Mouse (Mus musculus): ENCODE data around the gene Jmjd6.
"Not testable (repeated sequence)": the region's sequence is repeated elsewhere in the genome, so short reads cannot be mapped to it uniquely, and the experiment has no call there.

The Jmjd6 gene

DNA sequence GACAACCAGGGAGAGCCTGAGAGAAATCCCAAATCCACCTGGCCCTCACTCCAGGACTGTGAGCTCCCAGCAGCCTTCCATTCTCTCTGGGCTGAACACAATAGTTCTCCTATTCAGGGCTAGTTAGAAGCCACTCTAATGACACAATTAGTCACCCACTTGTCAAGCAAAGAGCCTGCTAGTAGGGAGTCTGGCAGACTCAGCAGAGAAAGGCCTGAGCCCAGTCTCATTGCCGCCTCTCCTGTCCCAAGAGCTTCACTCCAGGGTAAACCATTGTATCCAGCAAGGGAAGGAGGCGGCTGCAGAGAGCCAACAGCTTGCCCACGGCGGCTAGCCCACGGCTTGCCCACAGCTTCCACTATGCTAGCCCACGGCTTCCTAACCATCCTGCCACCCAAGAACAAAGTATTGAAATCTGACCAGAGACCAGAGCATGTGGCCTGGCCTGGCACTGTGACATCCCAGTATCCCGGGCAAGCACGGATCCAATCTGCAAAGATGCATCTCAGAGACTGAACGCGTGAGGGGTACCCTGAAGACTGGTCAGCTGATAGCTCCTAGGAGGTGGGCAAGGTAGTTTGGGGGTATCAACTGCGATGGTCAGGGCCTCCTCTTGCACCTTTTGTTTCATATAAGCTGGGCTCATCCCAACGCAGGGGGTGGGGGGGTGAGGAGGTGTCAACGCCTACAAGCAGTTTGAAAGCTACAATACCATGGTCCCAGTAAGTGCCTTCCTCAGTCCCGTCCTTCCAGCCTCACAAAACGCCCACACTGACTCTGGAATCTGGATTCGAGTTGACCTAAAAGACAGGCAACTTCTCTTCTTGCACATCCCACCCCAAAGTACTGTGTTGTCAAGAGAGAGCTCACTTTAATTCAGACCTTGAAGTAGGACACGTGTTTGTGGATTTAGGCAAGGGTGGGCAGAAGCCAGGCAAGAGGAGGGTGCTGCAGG lies 16.4 kb downstream of the Jmjd6 start:
- ATAC-seq (ENCODE audit: insufficient number of reproducible peaks, low FRiP score, low TSS enrichment), result no peak

GRCm38 (mm10) chr11:116825230-116825629 lies 18.0 kb downstream of the Jmjd6 start:
- no peak for ATAC-seq (ENCODE audit: insufficient number of reproducible peaks, low FRiP score, low TSS enrichment)

DNA sequence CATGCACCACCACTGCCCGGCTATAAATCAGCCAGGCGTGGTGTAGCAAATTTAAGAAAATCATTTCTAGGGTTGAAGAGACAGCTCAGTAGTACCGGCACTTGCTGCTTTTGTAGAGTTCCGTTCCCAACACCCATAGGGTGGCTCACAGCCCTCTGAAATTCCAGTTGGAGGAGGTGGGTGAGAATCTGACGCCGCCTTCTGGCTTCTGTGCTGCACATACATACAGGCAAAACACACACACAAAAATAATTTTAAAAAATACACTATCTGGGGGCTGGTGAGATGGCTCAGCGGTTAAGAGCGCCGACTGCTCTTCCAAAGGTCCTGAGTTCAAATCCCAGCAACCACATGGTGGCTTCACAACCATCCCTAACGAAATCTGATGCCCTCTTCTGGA lies 19.4 kb downstream of the Jmjd6 start:
- not testable (repeated sequence) for ATAC-seq (ENCODE audit: insufficient number of reproducible peaks, low FRiP score, low TSS enrichment)

DNA sequence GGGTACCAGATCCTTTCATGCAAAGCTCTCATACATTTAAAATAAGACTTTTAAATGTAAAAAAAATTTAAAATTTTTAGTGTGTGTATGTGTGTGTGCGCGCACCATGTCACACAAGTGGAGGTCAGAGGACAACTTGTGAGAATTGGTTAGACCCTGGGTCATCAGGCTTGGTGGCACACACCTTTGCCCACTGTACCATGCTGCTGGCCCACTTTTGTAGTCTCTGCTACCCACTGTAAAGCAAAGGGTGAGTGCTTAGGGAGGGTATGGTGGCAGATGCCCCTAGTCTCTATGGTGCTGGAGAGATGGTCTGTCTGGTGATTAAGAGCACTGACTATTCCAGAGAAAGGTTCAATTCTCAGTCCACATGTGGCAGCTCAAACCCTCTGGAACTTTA lies 20.0 kb downstream of the Jmjd6 start:
- no peak for ATAC-seq (ENCODE audit: insufficient number of reproducible peaks, low FRiP score, low TSS enrichment)

DNA sequence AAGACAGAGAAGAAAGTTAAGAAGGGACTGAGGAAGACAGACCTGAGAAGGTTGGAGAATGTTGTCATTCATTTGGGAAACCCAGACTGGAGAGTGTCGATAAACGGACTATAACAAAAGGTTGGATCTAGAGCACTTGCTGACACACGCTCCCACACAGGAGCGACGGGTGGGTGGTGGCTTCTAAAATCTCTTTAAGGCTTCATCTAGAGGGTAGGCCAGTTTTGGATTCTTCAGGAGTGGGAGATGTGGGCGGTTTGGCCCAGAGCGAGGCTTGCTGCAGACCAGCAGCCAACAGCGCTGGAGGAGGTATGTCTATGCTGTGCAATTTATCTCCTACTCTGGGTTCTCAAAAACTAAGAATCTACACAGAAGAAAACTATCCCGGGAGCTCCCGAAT lies 20.6 kb downstream of the Jmjd6 start:
- ATAC-seq (ENCODE audit: insufficient number of reproducible peaks, low FRiP score, low TSS enrichment), result no peak

GRCm38 (mm10) chr11:116822215-116822614 lies 21.0 kb downstream of the Jmjd6 start:
- ATAC-seq (ENCODE audit: insufficient number of reproducible peaks, low FRiP score, low TSS enrichment), result no peak

DNA sequence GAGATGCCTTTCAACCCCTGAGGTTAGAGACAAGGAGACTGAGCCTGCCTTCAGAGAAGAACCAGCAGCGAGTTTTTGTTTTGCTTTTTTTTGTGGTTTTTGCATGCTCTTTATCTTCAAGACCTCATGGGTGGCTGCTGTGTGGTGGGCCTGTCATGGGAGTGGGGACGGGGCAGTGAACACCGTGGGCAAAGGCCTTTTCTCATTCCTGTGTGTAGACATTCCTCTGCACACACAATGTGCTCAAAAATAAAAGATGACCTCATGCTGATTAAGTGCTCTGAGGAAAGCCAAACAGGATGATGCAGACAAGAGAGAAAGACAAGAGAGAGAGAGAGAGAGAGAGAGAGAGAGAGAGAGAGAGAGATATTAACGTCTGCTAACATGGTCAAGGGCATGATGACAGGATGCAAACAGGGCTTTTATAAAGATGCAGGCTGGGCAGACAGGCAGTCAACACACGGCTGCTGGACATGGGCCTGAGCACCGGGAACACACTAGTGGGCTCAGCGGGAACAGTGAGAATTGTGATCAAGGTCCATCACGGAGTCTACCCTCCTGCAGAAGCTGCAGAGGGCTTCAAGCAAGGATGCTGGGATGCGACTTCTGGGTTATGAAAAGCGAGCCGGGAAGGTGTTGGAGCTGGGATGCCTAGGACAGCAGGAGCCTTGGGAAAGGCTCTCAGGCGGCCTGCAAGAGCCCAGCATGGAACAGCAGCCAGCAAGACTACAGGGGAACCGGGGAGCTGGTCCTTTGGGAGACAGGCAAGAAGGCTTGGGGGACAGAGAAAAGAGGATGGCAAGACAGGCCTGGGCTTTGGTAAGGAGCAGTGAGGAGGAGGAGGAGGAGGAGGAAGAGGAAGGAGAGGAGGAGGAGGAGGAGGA lies 21.9 kb downstream of the Jmjd6 start:
- ATAC-seq (ENCODE audit: insufficient number of reproducible peaks, low FRiP score, low TSS enrichment), result no peak

- no peak for ATAC-seq (ENCODE audit: insufficient number of reproducible peaks, low FRiP score, low TSS enrichment)
These were observed 23.2 kb downstream of the Jmjd6 start for GRCm38 (mm10) chr11:116819932-116820593.

DNA sequence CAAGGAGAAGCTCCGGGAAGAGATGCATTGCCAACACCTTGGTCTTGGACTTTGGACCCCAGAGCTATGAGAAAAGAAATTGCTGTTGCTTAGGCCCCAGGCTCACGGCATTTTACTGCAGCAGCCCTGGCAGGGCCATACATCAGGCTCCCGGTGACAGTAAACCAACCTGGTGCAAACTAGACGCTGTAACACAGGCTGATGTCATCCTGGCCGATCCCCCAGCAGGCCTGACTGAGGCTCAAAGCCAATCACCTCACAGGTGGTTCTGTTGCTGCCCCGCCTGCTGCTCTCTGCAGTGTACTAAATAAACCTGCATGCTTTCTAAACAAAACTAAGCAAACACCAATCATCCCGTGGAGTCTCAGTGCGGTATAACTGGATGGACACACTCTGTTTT lies 24.5 kb downstream of the Jmjd6 start:
- ATAC-seq (ENCODE audit: insufficient number of reproducible peaks, low FRiP score, low TSS enrichment), result no peak

DNA sequence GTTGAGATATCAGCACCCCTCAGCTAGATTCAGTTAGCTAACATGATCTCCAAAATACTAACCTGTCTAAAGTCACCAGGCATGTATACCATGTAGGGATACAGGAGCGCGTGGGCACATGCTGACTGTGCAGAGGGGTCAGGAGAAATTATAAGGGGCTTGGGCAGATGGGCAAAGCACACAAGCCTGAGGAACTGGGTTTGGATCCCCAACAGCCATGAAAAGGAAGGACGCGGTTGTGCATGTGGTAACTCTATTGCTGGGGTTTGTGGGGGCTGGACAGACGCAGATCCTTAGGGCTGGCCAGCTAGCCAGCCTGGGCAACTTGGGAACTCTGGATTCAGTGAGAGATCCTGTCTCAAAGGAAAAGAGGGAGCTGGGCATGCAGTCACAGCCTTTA lies 25.7 kb downstream of the Jmjd6 start:
- ATAC-seq (ENCODE audit: insufficient number of reproducible peaks, low FRiP score, low TSS enrichment), result no peak

- ATAC-seq (ENCODE audit: insufficient number of reproducible peaks, low FRiP score, low TSS enrichment), result no peak
These were observed 26.5 kb downstream of the Jmjd6 start for GRCm38 (mm10) chr11:116816769-116817168.

DNA sequence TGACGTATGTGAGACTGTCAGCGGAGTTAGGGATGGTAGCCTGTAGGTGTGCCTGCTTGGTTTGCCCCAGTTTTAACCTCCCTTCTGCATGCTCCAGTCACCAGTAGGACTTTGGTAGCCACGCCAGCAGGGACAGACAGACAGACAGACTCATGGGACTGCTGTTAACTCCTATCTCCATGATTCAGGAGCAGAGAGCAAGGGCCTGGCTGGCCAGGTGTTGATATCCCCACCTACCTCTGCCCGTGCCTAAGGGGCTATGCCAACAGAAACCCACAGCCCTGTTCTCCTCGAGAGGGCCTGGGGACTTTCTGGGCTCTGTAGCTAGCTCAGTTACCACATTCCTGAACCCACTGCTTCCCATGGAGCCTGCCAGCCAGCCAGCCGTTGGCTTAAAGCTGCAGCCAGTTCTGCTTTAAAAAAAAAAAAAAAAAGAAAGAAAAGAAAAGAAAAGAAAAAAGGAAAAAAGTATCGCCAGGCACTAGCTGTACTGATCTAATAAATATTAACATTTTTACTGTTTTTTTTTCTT lies 28.3 kb downstream of the Jmjd6 start:
- ATAC-seq (ENCODE audit: insufficient number of reproducible peaks, low FRiP score, low TSS enrichment), result no peak

- no peak for ATAC-seq (ENCODE audit: insufficient number of reproducible peaks, low FRiP score, low TSS enrichment)
These were observed 29.0 kb downstream of the Jmjd6 start for GRCm38 (mm10) chr11:116814076-116814883.

GRCm38 (mm10) chr11:116813610-116814009 lies 29.6 kb downstream of the Jmjd6 start:
- ATAC-seq (ENCODE audit: insufficient number of reproducible peaks, low FRiP score, low TSS enrichment), result no peak

GRCm38 (mm10) chr11:116812793-116813529 lies 30.3 kb downstream of the Jmjd6 start:
- no peak for ATAC-seq (ENCODE audit: insufficient number of reproducible peaks, low FRiP score, low TSS enrichment)

DNA sequence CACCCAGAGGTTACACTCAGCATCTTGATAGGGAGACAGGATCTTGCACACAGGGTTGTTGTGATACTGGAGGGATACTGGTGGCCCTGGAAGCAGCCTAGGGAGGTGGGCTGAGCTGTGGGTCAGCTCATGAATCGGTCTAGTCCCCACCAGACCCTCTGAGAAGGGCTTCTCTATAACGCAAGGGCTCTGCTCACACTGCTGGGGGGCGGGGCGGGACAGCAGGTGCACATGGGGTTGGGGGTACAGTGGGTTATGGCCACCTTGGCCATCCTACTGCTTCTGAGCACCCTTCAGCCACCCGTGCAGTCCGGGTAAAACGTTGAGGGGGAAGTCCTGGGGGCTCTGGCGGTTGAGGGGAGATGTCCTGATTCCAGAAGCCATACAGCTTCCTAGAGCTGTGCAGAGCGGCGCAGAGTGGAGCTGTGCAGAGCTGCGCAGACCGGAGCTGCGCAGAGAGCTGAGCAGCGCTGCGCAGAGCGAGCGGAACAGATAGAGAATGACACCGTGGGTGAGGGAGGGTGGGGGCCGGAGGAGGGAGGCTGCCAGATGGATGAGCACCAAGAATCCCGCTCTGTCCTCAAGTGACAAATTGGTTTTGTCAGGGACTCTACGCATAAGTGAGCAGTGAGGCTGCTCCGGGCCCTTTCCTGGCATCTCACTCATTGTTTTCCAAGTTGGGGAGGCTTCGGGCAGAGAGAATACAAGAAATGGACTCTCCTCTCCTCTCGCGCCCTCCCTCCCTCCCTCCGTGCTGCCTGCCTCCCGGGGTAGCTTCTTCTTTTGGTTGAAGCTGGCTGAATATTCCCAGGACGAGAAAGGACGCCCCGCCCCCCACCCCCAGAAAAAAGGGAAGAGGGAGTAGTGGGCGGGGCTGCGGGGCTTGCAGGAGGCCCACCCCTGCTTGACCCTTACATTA lies 32.0 kb downstream of the Jmjd6 start:
- ATAC-seq (ENCODE audit: insufficient number of reproducible peaks, low FRiP score, low TSS enrichment), result peak; percentile 87

DNA sequence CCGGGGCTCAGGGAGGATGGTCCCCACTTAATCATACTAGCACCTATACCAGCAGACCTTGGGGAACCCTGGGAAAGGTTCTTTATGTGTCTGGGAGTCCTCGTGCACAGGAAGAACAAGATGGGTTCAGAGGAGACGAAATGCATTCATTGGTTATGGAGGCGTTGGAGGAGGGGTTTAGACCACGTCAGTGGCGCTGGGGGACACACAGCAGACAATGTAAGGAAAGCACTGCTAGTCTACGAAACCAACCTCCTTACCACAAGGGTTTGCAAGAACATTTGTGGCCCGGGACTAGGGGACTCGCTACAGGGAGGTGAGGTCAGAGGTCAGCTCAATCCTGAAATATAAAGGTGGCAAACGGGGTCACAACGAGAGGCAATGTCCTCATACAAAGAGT lies 32.7 kb downstream of the Jmjd6 start:
- no peak for ATAC-seq (ENCODE audit: insufficient number of reproducible peaks, low FRiP score, low TSS enrichment)

GRCm38 (mm10) chr11:116809520-116809919 lies 33.7 kb downstream of the Jmjd6 start:
- ATAC-seq (ENCODE audit: insufficient number of reproducible peaks, low FRiP score, low TSS enrichment), result no peak

All from cerebellum, adult (tissue).